Mouse (Mus musculus) macrophage (primary cell): ENCODE data around the gene Pard6a. TPM values are rescaled to one million over a fixed set of nuclear protein-coding genes. Genes with fewer than 3 reads are reported as not detected.

Source experiments
- H3K27ac ChIP-seq: fragments of 350-480 bp; formaldehyde crosslinking; 2 replicates; pipeline ENCODE4 v1.9.0; 2021
- H3K36me3 ChIP-seq: fragments of 350-480 bp; formaldehyde crosslinking; 2 replicates; pipeline ENCODE4 v1.9.0; 2021; ENCODE audit errors: inconsistent target
- H3K4me3 ChIP-seq: fragments of 350-480 bp; formaldehyde crosslinking; 2 replicates; pipeline ENCODE4 v1.9.0; 2021; ENCODE audit errors: inconsistent target
- H3K79me2 ChIP-seq: fragments of 350-480 bp; formaldehyde crosslinking; 2 replicates; pipeline ENCODE4 v1.9.0; 2021; ENCODE audit errors: inconsistent target
- WGBS: methylation state at CpG from one replicate; pipeline ENCODE4 v1.1.7; 2026; ENCODE audit warnings: inconsistent platforms; ENCODE audit not compliant: missing documents; 5-methylcytosine and 5-hydroxymethylcytosine counted together
- polyA plus RNA-seq: library from polyadenylated mRNA; stranded (reverse); fragments of 250-400 nt; gene quantifications from 3 replicates; pipeline ENCODE4 v1.2.4, GENCODE M21; 2018; ENCODE audit warnings: inconsistent platforms

Pard6a gene
- polyA plus RNA-seq, 1 experiment from 2014 or later: 2.9 TPM

DNA sequence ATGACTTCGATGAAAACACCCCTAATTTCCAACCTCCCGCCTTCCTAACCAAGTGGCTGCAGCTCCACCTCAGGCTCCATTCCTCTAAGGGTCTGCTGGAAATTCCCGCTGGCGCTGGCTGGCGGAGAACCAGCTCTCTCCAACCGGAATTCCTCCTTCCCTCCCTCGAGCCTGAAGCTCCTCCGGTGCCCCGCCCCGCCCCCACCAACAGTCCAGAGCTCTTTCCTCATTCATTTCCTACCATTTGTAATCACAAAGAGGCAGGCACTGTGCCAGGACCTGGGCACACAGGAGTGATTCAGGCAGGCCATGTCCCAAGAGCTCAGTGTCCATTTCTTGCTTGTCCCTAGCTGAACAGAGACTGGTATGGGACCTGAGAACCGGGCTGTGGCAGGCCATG lies 49.7 kb downstream of the Pard6a start:
- Histone ChIP-seq H3K4me3 (no peak overlapping the region), H3K36me3 (no peaks in the 10 kb centered on the region), H3K79me2 (no peaks in the 10 kb centered on the region), H3K27ac (no peak overlapping the region)
- WGBS: 69% methylated on average over 10 of the region's 11 CpGs

Other genes starting within 250 kb of the Pard6a start
- gene Tppp3, start 229.6 kb upstream of the Pard6a start, polyA plus RNA-seq: 0.20 to 1.0 TPM (median 0.49 TPM) in 3 replicates
- gene Zdhhc1, start 204.2 kb upstream of the Pard6a start, polyA plus RNA-seq: 6.8 to 10.0 TPM (median 7.3 TPM) in 3 replicates
- not detected in 3 replicates for gene Hsd11b2, start 182.4 kb upstream of the Pard6a start, polyA plus RNA-seq
- gene Atp6v0d1, start 135.1 kb upstream of the Pard6a start, polyA plus RNA-seq: 238 to 301 TPM (median 263 TPM) in 3 replicates
- gene Ripor1, start 95.9 kb upstream of the Pard6a start, polyA plus RNA-seq: 13.3 to 20.5 TPM (median 14.5 TPM) in 3 replicates
- 38.0 to 50.3 TPM (median 38.3 TPM) in 3 replicates for gene Ctcf, start 64.6 kb upstream of the Pard6a start, polyA plus RNA-seq
- gene Agrp, start 63.8 kb upstream of the Pard6a start, polyA plus RNA-seq: not detected in 3 replicates
- 0.13 TPM in 1 of 3 replicates, not detected in the others for gene Carmil2, start 14.9 kb upstream of the Pard6a start, polyA plus RNA-seq
- gene Acd, start within 50 bp of the Pard6a start, polyA plus RNA-seq: 14.9 to 20.7 TPM (median 19.5 TPM) in 3 replicates
- gene 4933405L10Rik, start 6.5 kb downstream of the Pard6a start, polyA plus RNA-seq: not detected in 3 replicates
- 1.4 to 6.3 TPM (median 3.2 TPM) in 3 replicates for gene Enkd1, start 7.1 kb downstream of the Pard6a start, polyA plus RNA-seq
- 0.26 to 0.85 TPM (median 0.67 TPM) in 3 replicates for gene Gfod2, start 57.5 kb downstream of the Pard6a start, polyA plus RNA-seq
- gene Ranbp10, start 126.2 kb downstream of the Pard6a start, polyA plus RNA-seq: 16.5 to 33.9 TPM (median 23.7 TPM) in 3 replicates
- gene Tsnaxip1, start 126.6 kb downstream of the Pard6a start, polyA plus RNA-seq: not detected in 3 replicates
- gene Cenpt, start 152.1 kb downstream of the Pard6a start, polyA plus RNA-seq: 7.2 to 13.3 TPM (median 8.2 TPM) in 3 replicates
- 8.3 to 23.6 TPM (median 20.4 TPM) in 3 replicates for gene Thap11, start 154.0 kb downstream of the Pard6a start, polyA plus RNA-seq
- gene Nutf2, start 159.4 kb downstream of the Pard6a start, polyA plus RNA-seq: 53.1 to 154 TPM (median 76.1 TPM) in 3 replicates
- gene Edc4, start 179.7 kb downstream of the Pard6a start, polyA plus RNA-seq: 12.6 to 19.5 TPM (median 14.6 TPM) in 3 replicates
- not detected in 3 replicates for gene Nrn1l, start 192.4 kb downstream of the Pard6a start, polyA plus RNA-seq
- 16.3 to 17.5 TPM (median 16.4 TPM) in 3 replicates for gene Pskh1, start 199.3 kb downstream of the Pard6a start, polyA plus RNA-seq
- gene Ctrl, start 232.7 kb downstream of the Pard6a start, polyA plus RNA-seq: not detected in 3 replicates
- 51.8 to 210 TPM (median 105 TPM) in 3 replicates for gene Psmb10, start 237.3 kb downstream of the Pard6a start, polyA plus RNA-seq
- 0.10 to 0.28 TPM in 2 of 3 replicates, not detected in the other for gene Lcat, start 242.2 kb downstream of the Pard6a start, polyA plus RNA-seq